Mouse (Mus musculus): Measurements from ENCODE around the gene Ppp2r2d. TPM values are rescaled to one million over a fixed set of nuclear protein-coding genes. Genes with fewer than 3 reads are reported as not detected.

The Ppp2r2d gene
- total RNA-seq, 1 experiment = 96.6 TPM

- in situ Hi-C loops (cut with MboI; ENCODE audit: low sequenced_read_pairs in 2 of 2, unreplicated experiment in 2 of 2) = no loop called here
Observed at GRCm38 (mm10) chr7:138883724-138884123, 37.8 kb downstream of the Ppp2r2d start.

GRCm38 (mm10) chr7:138885365-138886289 is 39.7 kb downstream of the Ppp2r2d start:
- Histone ChIP-seq H3K9me3 (ENCODE audit: control insufficient read depth, insufficient read depth, low read depth, low read length) (no peaks in the 10 kb centered on the region), H3K9ac (ENCODE audit: insufficient read depth, low read depth, low read length, poor library complexity, severe bottlenecking) (no peak overlapping the region), H3K4me1 (ENCODE audit: control insufficient read depth in 2 of 2, insufficient read depth in 2 of 2, low read length in 2 of 2, poor library complexity in 1 of 2) (no peaks in the 10 kb centered on the region), H3K27ac (ENCODE audit: insufficient read depth, low read depth, low read length, poor library complexity, severe bottlenecking) (no peak overlapping the region), H3K4me3 (ENCODE audit: insufficient read depth in 1 of 2, low read depth in 1 of 2, low read length in 2 of 2, poor library complexity in 1 of 2, severe bottlenecking in 1 of 2) (no peak overlapping the region), H3K36me3 (ENCODE audit: control insufficient read depth, insufficient read depth, low read length, poor library complexity, severe bottlenecking) (peaks cover 17% of the 10 kb centered on the region)
- no peak for DNase-seq (ENCODE audit: low read depth, low spot score)
- no peak for TF ChIP-seq MAFK (IDR thresholded peaks at IDR 0.05; ENCODE audit: insufficient read depth, low read depth, low read length)
- no peak for TF ChIP-seq ZC3H11A (IDR thresholded peaks at IDR 0.05; ENCODE audit: borderline replicate concordance, low read depth, low read length)
- peak; percentile 68 for TF ChIP-seq ZNF384 (IDR thresholded peaks at IDR 0.05; ENCODE audit: low read depth, low read length)
- in situ Hi-C loops (cut with MboI; ENCODE audit: low sequenced_read_pairs in 2 of 2, unreplicated experiment in 2 of 2) = no loop called here

More at GRCm38 (mm10) chr7:138883724-138884123, 37.8 kb downstream of the Ppp2r2d start:
- no peak overlapping the region for H3K4me3 ChIP-seq (ENCODE audit: insufficient read depth in 1 of 2, low read depth in 1 of 2, low read length in 2 of 2, poor library complexity in 1 of 2, severe bottlenecking in 1 of 2)
- H3K36me3 ChIP-seq (ENCODE audit: control insufficient read depth, insufficient read depth, low read length, poor library complexity, severe bottlenecking) = peaks cover 31% of the 10 kb centered on the region
- no peak overlapping the region for H3K9ac ChIP-seq (ENCODE audit: insufficient read depth, low read depth, low read length, poor library complexity, severe bottlenecking)
- no peak overlapping the region for H3K27ac ChIP-seq (ENCODE audit: insufficient read depth, low read depth, low read length, poor library complexity, severe bottlenecking)
- TF ChIP-seq HCFC1 (IDR thresholded peaks at IDR 0.05; ENCODE audit: borderline replicate concordance, insufficient read depth, low read length) = no peak
- no peak for TF ChIP-seq ZNF384 (IDR thresholded peaks at IDR 0.05; ENCODE audit: low read depth, low read length)
- no peak for TF ChIP-seq CHD2 (IDR thresholded peaks at IDR 0.05; ENCODE audit: low read depth, low read length)
- TF ChIP-seq ZC3H11A (IDR thresholded peaks at IDR 0.05; ENCODE audit: borderline replicate concordance, low read depth, low read length) = no peak
- TF ChIP-seq MAFK (IDR thresholded peaks at IDR 0.05; ENCODE audit: insufficient read depth, low read depth, low read length) = no peak
- H3K4me1 ChIP-seq (ENCODE audit: control insufficient read depth in 2 of 2, insufficient read depth in 2 of 2, low read length in 2 of 2, poor library complexity in 1 of 2) = no peaks in the 10 kb centered on the region
- no peak for DNase-seq (ENCODE audit: low read depth, low spot score)
- no peaks in the 10 kb centered on the region for H3K9me3 ChIP-seq (ENCODE audit: control insufficient read depth, insufficient read depth, low read depth, low read length)

GRCm38 (mm10) chr7:138898122-138898521 is 52.2 kb downstream of the Ppp2r2d start:
- Histone ChIP-seq H3K4me1 (ENCODE audit: control insufficient read depth in 2 of 2, insufficient read depth in 2 of 2, low read length in 2 of 2, poor library complexity in 1 of 2) (peaks cover 2 to 4% of the 10 kb centered on the region in 2 experiments; a peak in 1 of 4 replicates), H3K36me3 (ENCODE audit: control insufficient read depth, insufficient read depth, low read length, poor library complexity, severe bottlenecking) (peaks cover 14% of the 10 kb centered on the region), H3K27ac (ENCODE audit: insufficient read depth, low read depth, low read length, poor library complexity, severe bottlenecking) (no peak overlapping the region), H3K9ac (ENCODE audit: insufficient read depth, low read depth, low read length, poor library complexity, severe bottlenecking) (no peak overlapping the region), H3K9me3 (ENCODE audit: control insufficient read depth, insufficient read depth, low read depth, low read length) (no peaks in the 10 kb centered on the region), H3K4me3 (ENCODE audit: insufficient read depth in 1 of 2, low read depth in 1 of 2, low read length in 2 of 2, poor library complexity in 1 of 2, severe bottlenecking in 1 of 2) (no peak overlapping the region)
- in situ Hi-C loops (cut with MboI; ENCODE audit: low sequenced_read_pairs in 2 of 2, unreplicated experiment in 2 of 2) = no loop called here
- TF ChIP-seq HCFC1 (IDR thresholded peaks at IDR 0.05; ENCODE audit: borderline replicate concordance, insufficient read depth, low read length) (no peak), CHD2 (IDR thresholded peaks at IDR 0.05; ENCODE audit: low read depth, low read length) (no peak), MAFK (IDR thresholded peaks at IDR 0.05; ENCODE audit: insufficient read depth, low read depth, low read length) (no peak), ZC3H11A (IDR thresholded peaks at IDR 0.05; ENCODE audit: borderline replicate concordance, low read depth, low read length) (no peak), ZNF384 (IDR thresholded peaks at IDR 0.05; ENCODE audit: low read depth, low read length) (no peak)
- DNase-seq (ENCODE audit: low read depth, low spot score) = no peak

GRCm38 (mm10) chr7:138898743-138899142 is 52.9 kb downstream of the Ppp2r2d start:
- Histone ChIP-seq H3K9ac (ENCODE audit: insufficient read depth, low read depth, low read length, poor library complexity, severe bottlenecking) (no peak overlapping the region), H3K9me3 (ENCODE audit: control insufficient read depth, insufficient read depth, low read depth, low read length) (no peaks in the 10 kb centered on the region), H3K27ac (ENCODE audit: insufficient read depth, low read depth, low read length, poor library complexity, severe bottlenecking) (no peak overlapping the region), H3K4me1 (ENCODE audit: control insufficient read depth in 2 of 2, insufficient read depth in 2 of 2, low read length in 2 of 2, poor library complexity in 1 of 2) (peaks cover 2 to 5% of the 10 kb centered on the region in 2 experiments; a peak in 1 of 4 replicates), H3K36me3 (ENCODE audit: control insufficient read depth, insufficient read depth, low read length, poor library complexity, severe bottlenecking) (peaks cover 10% of the 10 kb centered on the region), H3K4me3 (ENCODE audit: insufficient read depth in 1 of 2, low read depth in 1 of 2, low read length in 2 of 2, poor library complexity in 1 of 2, severe bottlenecking in 1 of 2) (no peak overlapping the region)
- in situ Hi-C loops (cut with MboI; ENCODE audit: low sequenced_read_pairs in 2 of 2, unreplicated experiment in 2 of 2) = no loop called here
- no peak for TF ChIP-seq ZC3H11A (IDR thresholded peaks at IDR 0.05; ENCODE audit: borderline replicate concordance, low read depth, low read length)
- TF ChIP-seq HCFC1 (IDR thresholded peaks at IDR 0.05; ENCODE audit: borderline replicate concordance, insufficient read depth, low read length) = no peak
- no peak for TF ChIP-seq CHD2 (IDR thresholded peaks at IDR 0.05; ENCODE audit: low read depth, low read length)
- TF ChIP-seq MAFK (IDR thresholded peaks at IDR 0.05; ENCODE audit: insufficient read depth, low read depth, low read length) = no peak
- TF ChIP-seq ZNF384 (IDR thresholded peaks at IDR 0.05; ENCODE audit: low read depth, low read length) = no peak
- DNase-seq (ENCODE audit: low read depth, low spot score) = no peak

Data from ES-E14 (cell line).